Mouse (Mus musculus) adrenal gland, postnatal 10 days (tissue): ENCODE results near the gene Ankrd11. TPM values are rescaled to one million over a fixed set of nuclear protein-coding genes. Genes with fewer than 3 reads are reported as not detected.
"Not testable (repeated sequence)": the region's sequence is repeated elsewhere in the genome, so short reads cannot be mapped to it uniquely, and the experiment has no call there.

Experiments used
- DNase-seq: peaks from one replicate; pipeline ENCODE4 v3.0.0; 2021; ENCODE audit warnings: mixed read lengths
- total RNA-seq, 2 experiments: library from RNA; stranded (reverse); gene quantifications; 2 replicates each; pipeline ENCODE4 v1.2.3; 2021

Ankrd11 gene
- total RNA-seq, 2 experiments from 2014 or later: 73.9 to 103 TPM

DNA sequence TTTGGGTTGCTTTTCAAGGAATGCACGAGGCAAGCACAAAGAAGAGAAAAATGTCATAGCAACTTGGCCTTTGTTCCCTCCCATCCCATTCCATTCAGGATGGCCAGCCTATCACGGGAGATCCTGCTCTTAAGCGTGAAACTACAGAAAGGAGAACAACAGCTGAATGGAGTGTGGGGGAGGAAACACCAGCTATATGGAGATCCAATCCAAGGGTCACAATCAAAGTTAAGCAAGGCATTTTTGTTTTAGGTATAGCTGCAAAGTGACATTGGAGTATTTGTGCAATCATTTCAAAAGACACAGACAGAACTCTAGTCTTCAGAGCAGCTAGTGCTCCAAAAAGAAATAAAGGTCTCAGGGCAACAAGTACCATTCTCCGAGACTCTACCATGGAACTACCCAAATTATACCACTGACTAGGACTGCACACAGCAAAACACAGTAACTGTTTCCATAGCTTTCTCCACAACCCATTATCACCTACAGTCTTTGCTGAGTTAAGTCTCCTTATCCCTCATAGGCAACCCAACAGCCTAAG lies 1.9 kb downstream of the Ankrd11 start:
- no peak for DNase-seq

DNA sequence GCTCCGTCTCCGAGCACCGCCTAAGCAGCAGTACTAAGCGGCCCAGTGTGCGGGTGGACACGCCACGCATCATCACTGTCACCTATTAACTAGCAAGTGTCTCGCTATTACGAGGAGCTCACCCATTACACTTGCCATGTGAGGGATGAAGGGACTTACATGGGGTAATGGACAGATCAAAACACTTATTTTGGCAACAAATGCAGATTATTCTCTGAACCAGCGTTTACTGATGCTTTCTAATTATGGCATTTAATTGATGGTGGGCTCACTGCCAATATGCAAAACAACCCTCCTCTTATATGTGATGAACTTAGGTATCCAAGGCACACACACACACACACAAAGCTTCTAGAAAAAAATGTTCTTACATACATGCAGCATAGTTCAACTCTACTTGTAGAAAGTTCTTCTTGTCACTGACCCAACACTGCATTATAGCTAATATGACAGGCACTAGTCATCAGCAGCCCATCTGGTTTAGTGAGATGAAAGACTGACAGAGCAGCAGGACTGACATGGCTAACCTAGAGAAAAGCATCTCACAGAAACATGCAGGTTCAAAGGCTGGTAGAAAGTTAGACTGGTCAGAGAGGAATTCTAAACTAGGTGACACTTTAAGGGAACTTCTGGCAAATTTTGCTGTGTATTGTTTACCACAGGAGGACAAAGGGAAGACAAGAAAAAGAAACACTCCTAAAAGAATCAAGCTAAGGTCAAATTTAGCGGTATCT lies 2.5 kb downstream of the Ankrd11 start:
- no peak for DNase-seq

DNA sequence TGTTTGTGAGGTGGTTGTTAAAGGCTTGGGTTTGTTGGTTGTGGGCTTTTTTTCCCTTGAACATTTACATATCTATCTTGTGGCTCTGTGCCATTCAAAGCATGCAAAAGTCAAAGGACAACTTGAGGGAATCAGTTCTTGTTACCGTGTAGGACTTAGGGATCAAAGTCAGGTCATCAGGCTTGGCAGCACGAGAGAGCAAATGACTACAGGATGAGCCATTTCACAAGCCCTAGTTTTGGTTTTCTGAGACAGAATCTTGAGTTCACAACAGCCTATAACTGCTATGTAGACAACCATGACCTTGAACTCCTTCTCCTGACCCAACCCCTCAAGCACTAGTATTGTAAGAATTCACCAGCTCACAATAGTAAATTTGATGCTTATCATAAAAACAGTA lies 3.7 kb downstream of the Ankrd11 start:
- no peak for DNase-seq

DNA sequence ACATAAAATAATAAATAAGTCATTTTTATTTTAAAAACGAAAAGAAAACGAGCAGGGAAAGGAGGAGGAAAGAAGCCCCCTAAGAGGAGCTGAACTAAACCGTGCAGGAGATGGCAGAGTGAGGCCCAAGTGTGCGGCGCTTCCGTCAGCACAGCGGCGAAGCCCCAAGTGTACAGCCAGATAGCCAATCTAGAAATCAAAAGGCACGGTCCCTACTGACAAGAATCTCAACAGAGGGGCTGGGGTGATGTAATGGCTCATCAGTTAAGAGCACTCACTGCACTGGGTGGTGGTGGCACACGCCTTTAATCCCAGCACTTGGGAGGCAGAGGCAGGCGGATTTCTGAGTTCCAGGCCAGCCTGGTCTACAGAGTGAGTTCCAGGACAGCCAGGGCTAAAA lies 4.6 kb downstream of the Ankrd11 start:
- no peak for DNase-seq

DNA sequence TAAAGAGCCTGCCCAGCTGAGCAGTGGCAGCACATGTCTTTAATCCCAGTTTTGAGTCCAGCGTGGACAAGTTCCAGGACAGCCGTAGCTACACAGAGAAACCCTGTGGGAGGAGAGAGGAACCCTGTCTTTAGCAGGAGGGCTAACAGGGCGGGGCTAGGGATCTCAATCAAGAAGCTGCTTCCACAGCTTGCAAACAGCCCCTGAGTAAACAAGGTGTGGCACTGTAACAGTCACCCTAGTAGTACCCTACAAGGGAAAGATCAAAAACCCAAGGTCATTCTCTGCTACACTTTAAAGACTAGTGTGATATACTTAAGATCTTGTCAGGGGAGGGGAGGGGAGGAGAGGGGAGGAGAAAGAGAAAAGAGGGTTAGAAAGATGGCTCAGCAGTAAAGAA lies 5.1 kb downstream of the Ankrd11 start:
- no peak for DNase-seq

DNA sequence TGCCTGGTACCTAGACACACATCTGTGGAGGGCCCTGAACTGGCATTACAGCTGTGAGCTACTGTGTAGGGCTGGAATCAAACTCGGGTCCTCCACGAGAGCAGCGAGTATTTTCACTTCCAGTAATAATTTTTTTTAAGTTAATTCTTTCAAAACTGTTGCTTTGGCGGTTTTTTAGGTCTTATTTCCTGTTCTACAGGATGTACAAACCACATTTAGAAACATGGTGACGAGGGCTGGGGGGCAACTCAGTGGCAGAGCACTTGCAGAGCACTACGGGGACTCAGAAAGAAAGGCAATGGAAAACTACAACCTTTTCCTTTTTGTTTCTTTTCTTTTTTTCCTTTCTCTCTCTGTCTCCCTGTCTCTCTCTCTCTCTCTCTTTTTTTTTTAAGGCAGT lies 7.9 kb downstream of the Ankrd11 start:
- no peak for DNase-seq

DNA sequence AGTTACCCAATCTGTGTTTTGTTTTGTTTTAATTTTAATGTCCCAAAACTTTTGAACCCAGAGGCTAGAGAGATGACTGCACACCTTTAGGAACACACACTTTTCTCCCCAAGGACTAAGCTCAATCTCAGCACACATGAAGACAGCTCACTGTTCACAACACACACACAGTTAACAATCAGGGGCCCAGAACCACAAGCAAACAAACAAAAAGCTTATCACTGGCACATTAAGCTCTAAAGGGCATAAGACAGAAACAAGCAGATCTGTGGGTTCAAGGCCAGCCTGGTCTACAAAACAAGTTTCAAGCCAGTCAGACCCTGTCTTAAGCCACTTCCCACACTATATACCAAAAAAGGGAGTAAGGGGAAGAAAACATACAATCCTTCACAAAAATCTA lies 8.6 kb downstream of the Ankrd11 start:
- DNase-seq: no peak

DNA sequence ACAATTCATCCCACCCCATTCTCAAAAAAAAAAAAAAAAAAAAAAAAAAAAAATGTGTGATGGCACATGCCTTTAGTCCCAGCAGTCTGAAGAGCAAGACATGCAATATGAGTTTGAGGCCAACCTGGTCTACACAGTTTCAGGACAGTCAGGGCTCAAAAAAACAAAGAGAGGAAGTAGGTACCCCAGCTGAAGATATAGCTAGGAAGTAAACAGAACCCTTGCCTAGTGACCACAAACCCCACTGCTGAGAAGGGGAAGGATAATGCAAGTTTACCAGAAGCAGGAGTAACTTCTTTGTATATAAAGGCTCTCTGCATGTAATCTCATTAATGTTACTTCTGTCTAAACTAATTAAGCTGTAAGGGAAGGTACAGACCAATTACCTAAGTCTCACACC lies 9.3 kb downstream of the Ankrd11 start:
- no peak for DNase-seq

DNA sequence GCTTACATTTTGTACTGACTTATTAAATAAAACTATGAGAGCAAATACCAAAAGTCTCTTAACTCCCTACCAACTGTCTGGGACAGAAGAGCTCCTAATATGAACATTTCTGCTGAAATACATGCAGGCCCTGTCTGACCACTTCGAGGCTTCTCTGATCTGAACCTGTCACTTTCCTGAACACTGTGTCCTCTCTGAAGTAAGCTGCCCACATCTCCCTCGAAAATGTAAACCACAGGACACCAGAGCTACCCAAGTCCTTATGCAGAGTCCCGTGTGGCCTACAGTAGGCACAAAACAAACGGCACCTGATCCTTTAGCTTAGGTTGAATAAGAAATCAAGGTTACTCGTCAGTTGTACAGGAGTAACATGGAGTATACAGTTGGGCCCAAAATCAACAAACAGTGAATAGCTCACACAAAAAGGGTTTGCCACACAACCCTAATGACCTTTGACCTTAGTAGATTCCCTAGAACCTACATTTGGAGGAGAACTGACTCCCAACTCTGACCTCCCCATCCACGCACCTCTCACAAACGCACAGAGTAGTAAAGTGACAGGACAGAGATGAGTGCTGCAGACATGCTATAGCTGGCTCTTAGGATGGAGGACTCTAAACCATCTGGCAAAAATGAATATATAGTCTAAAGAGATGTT lies 10.6 kb downstream of the Ankrd11 start:
- DNase-seq: no peak

DNA sequence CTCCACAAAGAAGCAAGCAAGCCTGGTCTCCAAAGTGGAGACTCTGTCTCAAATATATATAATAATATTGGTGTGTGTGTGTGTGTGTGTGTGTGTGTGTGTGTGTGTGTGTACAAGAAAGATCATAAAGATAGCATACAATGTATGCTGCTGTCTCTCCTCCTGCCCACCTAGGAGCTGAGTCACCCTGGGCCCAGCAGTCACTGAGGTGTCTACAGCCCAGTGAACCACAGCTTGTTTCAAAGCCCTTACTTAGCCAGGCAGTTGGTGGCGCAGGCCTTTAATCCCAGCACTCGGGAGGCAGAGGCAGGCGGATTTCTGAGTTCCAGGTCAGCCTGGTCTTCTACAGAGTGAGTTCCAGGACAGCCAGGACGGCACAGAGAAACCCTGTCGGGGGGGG lies 12.0 kb downstream of the Ankrd11 start:
- DNase-seq: not testable (repeated sequence)

DNA sequence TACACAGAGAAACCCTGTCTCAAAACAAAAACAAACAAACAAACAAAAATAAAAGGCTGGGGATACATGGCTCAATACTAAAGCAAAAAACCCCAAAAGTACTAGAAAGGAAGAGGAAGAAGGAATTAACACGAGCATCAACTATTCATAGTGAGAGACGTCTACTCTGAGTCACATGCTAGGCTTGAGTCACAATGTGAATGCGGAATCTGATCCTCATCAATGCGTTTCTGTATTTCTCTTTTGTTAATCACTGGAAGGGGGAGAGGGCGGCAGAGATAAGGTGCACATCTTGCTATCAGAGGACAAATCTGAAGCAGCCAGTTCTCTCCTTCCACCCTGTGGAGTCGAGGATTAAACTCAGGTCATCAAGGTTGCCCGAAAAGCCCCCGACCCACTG lies 14.3 kb downstream of the Ankrd11 start:
- DNase-seq: no peak

DNA sequence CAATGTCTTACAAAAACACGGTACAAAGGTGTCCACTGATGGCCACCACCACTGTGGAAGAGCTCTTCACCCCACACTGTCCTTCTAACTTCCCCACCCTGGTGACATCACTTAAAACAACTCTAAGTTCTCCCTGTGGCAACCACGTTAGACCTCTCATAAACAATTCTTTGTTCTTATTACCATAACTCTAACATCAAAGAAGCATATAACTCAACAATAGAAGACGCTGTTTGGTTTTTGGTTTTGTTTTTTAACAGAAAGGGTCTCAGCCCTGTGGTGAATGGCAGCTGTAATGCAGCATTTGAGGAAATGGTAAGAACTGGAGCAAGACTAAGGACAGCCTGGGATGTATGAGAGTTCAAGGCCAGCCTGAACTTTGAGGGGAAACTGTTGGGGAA lies 16.1 kb downstream of the Ankrd11 start:
- no peak for DNase-seq

DNA sequence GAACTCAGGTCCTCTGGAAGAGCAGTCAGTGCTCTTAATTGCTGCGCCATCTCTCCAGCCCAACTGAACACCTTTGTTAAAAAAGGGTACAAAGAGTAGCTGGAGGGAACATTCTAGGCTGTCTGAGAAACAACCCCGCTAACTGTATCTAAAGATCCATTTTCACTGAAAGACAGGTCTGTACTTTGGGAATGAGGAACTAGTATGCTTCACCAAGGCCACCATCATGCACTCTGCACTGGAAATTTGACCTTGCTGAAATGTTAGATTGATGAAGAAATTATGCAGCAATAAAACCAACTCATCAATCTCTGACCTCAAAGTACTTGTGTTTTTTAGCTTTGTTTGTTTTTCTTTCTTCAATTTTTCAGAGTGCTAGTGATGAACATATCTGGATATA lies 17.9 kb downstream of the Ankrd11 start:
- DNase-seq: no peak

DNA sequence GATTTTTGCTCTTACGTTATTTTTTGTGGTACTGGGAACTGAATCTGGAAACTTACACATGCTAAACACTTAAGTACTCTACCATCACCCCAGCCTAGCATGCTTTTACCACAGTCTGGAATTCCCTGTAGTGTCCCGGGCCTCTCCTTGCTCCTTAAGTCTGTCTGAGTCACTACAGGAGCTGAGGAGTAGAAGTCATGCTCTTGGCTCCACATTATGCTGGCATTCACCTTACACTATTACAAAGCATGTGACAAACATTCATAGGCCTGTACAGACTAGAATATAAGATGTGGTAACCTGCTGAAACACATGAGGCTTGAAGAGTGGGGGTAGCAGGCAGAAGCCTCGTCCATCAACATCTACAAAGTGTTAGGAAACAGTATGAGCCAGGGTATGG lies 19.4 kb downstream of the Ankrd11 start:
- DNase-seq: no peak

DNA sequence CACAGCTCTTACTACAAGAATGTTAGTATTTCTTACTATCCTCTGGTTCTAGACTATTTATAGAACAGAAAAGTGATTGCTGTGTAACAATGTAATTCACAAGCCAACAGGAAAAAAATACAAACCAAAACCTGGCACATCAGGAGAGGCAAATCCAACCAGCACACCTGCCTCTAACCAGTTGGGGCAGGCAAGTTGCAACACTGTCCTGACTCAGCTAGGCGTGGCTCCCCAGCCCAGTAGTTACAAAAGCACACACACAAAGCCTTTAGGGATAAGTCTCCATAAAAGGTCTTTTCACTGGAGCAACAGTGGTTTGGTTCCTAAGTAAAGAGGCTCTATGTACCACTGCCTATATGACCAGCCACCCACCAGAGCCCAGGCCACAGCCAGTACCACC lies 20.8 kb downstream of the Ankrd11 start:
- DNase-seq: peak; percentile 49

DNA sequence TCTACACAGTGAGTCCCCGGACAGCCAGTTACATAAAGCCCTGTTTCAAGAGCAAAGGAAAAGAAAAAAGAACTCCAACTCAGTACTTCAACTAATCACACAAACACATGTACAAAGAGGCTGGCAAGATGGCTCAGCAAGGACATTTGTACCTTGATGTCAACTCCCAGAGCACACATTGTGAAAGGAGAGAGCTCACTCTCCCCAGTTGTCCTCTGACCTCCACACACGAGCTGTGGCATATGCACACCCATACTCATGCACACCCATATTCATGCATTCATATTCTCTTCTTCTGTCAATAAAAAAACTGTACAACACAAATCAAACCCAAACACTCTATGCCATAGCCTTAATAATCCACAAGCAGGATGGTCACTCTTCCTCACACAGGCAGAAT lies 21.2 kb downstream of the Ankrd11 start:
- DNase-seq: no peak

DNA sequence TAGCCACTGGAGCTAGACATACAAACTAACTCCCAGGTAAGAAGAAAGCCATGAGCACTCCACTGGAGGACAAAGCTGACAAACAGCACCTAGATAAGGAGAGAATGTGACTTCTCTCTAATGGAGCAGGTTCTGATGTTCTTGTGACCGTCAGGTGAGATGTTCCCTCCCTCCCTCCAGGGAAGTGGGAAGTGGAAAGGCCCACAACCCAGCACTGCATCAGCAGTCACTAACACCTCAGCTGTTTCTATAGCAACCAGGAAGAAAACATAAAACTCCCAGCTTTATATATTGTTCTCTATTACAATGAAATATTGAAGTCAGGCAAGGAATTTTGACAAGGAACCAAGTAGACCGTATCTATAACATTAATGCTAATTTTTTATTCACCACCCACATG lies 22.0 kb downstream of the Ankrd11 start:
- DNase-seq: no peak

DNA sequence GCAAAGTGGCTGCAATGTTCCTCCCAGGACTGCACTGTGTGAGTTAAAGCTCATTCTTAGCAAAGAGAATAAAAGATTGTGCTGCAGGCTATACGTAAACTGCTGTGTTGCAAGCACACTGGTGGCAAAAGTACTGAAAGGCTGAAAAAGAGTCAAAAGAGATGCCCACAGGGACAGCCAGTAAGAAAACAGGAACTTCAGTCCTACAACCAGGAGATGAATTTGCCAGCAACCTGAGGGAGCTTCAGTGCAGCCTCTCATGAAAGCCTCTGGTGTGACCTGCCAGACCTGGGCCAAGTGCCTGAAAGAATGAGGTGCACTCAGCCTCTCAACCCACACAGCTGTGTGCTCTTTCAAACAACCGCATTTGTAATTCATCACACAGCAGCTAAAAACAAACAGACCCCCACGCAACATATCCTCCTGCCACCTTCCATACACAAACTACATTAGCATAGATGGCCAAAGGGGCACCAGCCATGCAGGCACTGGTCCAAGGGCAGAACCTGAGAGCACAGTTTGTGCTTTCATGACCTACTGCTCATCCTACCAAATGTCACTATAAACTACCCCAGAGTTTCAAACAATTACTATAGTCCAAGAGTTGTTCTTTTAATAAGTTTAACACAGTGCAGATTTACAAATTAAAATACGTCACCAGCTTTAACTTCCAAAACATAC lies 23.5 kb downstream of the Ankrd11 start:
- DNase-seq: no peak

DNA sequence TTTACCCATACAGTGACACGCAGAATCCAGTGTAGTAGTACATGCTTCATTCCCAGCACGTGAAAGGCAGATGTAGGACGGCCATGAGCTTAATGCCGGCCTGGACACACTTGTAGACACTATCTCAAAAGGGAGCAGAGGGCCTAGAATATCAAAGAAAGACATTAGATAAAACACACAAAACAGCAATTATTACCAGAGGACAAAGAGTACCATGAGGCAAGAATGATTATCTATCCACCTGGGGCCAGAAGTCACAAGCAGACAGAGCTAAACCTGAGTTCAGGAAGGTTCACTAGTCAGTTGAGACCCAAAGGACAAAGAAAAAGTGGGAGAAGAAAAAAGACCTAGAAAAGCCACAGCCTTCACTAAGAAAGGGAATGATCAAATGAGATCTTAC lies 24.9 kb downstream of the Ankrd11 start:
- no peak for DNase-seq

DNA sequence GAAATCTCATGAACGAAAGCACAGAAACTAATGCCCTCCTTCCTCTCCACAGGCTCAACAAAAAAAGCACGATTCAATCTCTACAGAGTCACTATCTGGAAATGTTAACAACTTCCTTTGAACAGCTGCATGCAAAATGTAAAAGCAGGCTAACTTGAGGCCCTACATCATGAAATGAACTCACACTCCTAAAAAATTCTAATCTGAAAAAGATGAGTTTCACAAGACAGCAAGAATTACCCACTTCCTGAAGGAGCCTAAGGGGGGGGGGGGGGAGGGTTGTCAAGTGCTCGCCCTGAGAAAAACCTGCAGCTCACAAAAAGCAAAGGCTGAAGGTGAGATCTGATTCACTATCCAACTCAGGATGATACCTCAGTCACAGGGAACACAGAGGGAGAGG lies 27.0 kb downstream of the Ankrd11 start:
- DNase-seq: no peak

DNA sequence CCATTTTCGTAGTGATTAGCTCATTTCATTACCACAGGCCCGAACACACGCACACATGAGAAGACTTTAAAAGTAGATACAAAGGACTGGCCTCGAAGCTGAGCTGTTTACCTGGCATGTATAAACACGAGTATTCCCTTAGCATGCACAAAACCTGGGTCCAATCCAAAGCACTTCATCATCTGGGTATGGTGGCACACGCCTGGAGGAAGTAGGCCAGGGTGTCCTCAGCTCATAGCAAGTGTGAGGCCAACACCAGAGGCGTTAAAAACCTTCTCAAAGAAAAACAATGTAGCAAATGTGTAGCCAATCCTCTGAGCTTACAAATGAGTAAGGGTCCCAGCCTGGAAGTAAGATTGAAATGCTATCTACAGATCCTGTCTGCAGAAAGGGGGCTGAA lies 27.6 kb downstream of the Ankrd11 start:
- peak; percentile 47 for DNase-seq

DNA sequence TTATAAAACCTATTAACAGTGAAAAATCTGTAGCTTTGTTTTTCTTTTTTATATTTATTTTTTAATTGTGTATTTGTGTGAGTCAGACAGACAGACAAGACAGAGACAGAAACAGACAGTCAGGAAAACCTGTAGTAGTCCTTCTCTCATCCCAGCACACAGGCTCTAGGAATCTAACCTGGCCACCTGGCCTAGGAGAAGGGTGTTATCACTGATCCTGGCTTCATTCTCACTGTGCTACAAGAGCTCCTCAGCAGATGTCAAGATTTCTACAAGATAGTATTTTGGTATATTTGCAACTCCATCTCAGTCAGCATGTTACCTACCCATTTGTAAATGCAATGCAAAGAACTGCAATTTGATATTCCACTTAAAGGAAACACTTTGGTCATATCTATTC lies 30.8 kb downstream of the Ankrd11 start:
- DNase-seq: no peak

DNA sequence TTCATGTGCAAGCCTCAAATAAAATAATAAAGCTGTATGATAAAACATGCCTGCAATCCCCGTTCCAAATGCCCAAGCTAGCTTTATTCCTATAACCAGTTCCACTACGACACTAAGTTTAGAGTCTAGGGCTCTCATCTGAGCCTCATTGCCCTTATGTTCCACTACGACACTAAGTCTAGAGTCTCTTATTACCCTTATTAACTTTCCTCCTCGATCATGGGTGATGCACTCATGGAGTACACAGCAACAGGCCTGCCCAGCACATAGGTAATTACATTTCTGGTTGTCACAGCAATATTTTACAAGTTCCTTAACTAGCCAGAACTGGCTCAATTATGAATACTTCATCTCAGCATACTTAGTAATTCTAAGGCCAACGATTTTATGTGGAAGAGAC lies 36.3 kb downstream of the Ankrd11 start:
- no peak for DNase-seq

DNA sequence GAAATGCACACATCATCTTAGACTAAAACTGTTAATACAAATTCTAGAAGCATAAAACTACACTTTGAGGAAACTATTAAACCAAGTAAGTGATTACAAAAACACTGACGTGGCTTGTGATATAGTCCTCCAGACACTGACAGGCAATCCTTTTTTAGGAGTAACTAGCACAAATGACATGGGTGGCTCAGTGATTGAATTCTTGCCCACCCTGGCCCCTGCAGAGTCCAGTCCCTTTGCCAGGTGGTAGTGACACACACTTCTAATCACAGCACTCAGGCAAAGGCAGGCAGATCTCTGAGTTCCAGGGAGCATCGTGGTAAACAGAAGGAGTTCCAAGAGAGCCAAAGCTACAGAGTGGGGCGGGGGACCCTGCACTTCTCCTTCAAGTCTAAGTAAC lies 36.7 kb downstream of the Ankrd11 start:
- no peak for DNase-seq
